Mouse (Mus musculus): ENCODE data around the gene Lrrc14b. TPM values are rescaled to one million over a fixed set of nuclear protein-coding genes. Genes with fewer than 3 reads are reported as not detected.
A peak's percentile ranks its signal among the peaks of the same experiment; 100 is the strongest.

Gene Lrrc14b
- total RNA-seq (2021): 0.24 and 0.43 TPM in 2 replicates
- long read RNA-seq, partial matches to known transcripts: 0 of 2 reads
- long read RNA-seq, other reads (novel, unspliced or antisense): 2 of 2 reads

DNA sequence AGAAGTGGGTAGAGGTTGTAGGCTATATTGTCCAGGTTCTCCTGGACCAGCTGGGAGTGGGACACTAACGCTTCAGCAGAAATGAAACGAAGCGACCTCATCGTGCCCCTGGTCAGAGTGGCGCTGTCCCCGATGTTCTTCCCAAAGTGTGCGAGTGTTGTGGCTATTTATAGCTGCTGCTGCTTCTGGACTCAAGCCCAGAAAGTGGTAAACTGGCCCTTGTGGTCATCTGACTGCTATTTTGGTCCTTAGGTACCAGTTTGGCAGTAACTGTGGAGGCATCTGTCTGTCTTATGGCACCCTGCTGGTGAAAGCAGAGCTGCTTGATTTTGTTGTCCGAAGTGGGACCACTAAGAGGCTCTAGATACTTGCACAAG lies at the start of gene Lrrc14b:
Gene Lrrc14b, minus strand, starts transcription at position 147 of the 377 bp plus-strand sequence.
- peak; percentile 9 for DNase-seq

DNA sequence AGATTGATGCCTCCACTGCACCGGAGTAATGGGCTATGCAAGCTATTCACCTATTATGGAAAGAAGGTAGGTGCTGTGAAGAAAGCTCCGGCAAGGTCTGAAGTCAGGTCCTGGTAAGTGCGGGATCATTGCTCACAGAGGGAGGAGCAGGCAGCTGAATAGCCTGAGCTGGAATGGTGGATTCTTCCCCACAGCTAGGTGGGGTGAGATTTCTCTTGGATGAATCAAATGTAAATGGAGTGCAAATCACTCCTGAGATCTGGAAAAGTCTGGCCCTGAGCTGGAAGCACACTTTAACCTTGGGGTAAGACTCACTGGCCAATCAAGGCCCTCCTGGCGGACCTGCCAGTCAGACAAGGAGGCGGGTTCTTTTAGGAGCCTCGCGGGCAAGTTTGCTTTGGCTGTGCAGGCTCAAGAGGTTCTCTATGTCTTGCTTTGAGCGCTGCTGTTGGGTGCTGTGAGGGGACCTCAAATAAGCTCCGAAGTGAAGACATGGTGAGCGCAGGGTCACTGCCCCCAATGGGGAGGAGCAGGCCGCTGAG lies 35.6 kb upstream of the Lrrc14b start, which contains the start of gene Ftl1-ps1:
Gene Ftl1-ps1, plus strand, starts transcription at position 397 of the 542 bp plus-strand sequence.
- DNase-seq: peak; percentile 60

DNA sequence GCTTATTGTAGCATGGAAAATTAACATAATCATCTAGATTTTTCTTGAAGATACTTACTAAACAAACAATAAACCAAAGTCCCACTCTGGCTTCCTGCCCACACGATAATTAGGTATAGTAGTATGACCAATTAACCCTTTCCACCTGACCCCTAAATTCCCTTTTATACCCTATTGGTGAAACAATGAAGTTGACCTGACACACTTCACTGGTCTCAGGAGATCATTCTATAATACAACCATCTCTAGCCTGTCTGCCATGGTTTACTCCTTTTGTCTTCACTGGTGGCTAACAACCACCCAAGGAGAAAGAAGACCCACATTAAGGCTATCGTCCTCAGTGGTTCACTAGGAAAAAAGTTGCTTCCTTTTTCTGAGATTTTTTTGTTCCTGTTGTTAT lies 27.4 kb upstream of the Lrrc14b start:
- DNase-seq: no peak

DNA sequence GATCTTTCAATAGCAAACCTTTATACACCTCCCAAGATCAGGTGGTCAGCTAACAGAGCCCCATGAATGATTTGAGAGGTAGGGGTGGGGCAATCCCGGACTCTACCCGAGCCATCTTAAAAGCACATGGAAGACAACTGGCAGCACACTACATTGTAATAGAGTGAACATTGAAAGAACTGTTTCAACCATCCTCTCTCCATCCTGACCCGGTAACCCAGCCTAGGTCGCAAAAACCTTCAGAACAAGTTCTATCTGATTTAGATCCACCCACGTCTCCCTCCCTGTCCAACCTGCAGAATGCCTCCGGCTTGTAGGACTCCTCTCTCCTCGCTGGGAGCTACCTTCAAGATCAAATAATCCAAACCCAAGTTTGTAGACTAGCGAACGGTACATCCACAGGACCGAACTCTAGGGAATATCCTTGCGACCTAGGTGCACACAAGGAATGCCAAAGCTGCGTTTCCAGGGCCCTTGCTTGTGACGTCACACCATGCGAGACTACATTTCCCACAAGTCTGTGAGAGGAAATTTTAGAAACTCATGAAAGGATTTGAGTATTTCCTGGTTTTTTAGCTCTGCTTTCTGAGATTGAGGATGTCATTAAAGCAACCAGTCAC lies 26.7 kb upstream of the Lrrc14b start, which contains the start of gene Zfp72:
Gene Zfp72, minus strand, starts transcription at position 466 of the 620 bp plus-strand sequence.
- peak; percentile 54 for DNase-seq

DNA sequence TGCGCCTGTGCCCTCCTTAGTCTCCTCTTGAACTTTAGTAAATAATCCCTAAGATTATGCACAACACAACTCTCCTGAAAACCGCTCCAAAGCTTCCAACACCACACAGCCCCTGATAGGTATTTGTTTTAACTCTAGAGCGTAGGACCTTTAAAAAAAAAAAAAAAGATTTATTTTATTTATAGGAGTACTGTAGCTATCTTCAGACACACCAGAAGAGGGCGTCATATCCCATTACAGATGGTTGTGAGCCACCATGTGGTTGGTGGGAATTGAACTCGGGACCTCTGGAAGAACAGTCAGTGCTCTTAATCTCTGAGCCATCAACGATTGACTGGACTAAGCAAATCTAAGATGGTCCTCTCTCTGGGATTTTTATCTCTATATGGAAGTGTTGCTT lies 25.9 kb upstream of the Lrrc14b start:
- no peak for DNase-seq

DNA sequence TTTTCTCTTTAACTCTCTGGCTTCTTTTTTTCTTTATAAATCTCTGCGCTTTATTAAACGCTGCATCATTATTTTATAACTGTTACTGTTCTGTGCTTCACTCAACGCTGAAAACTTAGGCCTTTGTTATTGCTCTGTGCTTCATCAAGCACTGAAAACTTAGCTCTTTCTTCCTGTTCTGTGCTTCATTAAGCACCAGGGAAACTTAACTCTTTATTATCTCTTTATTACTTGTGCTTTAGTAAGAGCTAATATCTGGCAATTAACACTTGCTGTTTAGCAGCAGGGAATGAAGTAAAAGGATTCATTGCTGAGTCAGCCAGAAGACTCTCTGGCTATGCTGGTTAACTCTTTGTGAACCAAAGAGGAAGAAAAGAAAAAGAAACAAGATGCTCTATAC lies 18.5 kb upstream of the Lrrc14b start:
- DNase-seq: no peak

DNA sequence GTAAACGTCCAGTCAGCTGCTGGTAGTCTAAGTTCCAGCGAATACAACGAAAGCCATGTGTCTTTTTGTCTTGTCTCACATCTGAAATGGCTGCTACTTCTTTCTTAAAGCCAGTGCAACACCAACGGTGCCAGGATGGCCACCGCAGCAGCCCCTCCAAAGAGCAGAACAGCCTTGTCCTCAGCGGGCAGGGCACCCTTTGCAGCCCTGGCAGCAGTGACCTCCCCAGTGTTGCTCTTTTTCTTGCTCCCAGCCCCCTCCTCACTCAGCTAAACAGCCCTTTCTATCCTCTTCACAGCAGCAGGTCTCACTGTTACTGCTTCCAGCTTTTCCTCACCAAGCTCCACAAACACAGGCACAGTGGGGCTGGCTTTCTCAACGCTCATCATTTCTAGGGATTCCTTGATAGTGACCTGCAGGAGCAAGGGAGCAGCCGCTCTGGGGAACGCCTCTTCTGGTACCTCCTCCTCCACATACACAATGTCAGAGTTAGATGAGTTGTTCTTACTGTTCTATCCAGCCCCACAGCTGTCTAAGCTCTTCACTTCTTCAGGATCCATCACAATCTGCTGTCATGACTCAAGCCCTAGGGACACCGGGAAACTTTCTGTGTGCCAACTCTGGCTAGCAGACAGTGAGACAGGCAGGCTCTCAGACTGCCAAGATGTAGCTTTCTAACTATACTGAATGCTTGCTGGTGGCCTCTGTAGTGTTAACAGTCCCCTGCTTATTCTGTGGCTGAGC lies 17.9 kb upstream of the Lrrc14b start:
- DNase-seq: no peak

DNA sequence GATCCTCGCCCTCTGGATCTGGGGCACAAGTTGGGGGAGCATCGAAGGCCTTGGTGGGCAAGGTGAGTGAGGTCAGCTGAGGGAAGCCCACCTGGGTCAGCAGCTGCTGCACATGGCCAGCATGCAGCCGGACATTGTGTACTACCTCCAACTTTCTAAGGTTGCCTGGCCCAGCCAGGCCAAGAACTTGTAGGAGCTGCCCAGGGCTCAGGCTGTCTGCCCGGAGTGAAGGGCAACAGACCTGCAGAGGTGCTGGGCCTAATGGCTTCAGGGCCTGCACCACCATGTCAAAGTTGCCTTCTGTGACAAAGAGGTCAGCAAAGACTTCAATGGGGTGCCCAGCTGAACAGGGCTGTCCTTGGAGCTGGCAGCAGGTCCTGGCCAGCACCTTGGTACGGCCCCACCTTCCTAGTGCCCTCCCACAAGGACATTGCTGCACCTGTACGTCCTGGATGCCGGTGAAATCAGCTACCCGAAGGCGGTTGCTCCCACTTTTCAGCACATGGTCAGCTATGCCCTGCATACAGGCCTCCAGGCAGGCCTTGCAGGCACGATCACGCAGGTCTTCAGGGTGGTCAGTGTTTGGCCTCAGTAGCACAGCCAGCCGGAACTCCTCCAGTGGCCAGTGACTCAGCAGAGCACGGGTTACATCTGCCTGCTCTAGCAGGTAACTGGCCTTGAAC lies 488 bp downstream of the Lrrc14b start:
- DNase-seq: peak; percentile 6

DNA sequence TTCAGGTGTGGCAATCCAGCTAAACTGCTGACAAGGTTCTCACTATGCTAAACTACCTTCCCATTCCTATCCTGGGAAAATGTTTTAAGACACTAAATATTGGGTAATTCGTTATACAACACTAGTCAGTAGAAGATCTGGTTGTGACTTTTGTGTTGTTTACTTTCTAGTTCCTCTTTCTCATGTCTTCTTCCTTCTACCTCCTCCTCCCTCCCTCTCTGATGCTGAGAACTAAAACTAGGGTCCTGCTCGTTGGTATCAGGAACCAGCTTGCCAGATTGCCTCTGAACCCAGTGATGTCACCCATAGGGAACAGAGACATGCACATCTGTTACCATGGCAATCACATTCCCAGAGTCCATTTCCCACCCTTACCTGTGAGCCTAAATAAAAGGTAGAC lies 1.6 kb downstream of the Lrrc14b start:
- no peak for DNase-seq

DNA sequence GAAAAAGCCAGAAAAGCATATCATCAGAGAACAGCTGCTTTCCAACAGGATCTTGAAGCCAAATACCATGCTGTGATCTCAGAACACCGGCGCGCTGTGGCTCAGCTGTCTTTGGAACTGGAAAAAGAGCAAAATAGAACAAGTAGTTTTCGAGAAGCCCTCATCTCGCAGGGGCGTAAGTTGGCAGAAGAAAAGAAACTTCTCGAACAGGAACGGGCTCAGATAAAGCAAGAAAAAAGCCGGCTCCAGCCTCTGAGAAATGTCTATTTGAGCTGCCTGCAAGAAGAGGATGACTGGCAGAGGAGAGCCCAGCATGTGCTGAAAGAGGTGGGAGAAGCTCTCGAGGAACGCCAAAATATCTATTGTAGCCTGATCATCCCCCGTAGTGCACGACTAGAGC lies 7.3 kb downstream of the Lrrc14b start:
- no peak for DNase-seq

DNA sequence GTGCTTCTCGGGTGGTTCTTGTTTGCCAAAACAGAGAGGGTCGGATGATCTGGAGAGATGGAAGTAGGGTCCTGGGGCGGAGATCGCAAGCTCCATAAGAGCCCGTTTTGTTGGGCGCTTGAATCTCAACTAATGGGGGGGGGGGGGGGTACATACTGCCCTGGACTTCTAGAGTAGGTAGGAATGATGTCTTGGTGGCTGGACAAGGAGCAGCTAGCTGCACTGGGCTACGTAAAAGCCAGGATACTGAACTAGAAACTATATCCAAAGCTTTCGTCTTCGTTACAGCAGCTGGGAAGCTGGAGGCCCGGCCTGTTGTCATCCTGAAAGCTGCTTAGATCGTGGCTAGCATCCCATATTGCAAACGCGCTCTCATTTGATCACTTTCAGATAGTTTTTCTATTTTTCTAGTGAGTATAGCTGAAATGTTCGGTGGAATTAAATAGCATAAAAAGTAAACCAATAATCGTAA lies 13.3 kb downstream of the Lrrc14b start:
- no peak for DNase-seq

DNA sequence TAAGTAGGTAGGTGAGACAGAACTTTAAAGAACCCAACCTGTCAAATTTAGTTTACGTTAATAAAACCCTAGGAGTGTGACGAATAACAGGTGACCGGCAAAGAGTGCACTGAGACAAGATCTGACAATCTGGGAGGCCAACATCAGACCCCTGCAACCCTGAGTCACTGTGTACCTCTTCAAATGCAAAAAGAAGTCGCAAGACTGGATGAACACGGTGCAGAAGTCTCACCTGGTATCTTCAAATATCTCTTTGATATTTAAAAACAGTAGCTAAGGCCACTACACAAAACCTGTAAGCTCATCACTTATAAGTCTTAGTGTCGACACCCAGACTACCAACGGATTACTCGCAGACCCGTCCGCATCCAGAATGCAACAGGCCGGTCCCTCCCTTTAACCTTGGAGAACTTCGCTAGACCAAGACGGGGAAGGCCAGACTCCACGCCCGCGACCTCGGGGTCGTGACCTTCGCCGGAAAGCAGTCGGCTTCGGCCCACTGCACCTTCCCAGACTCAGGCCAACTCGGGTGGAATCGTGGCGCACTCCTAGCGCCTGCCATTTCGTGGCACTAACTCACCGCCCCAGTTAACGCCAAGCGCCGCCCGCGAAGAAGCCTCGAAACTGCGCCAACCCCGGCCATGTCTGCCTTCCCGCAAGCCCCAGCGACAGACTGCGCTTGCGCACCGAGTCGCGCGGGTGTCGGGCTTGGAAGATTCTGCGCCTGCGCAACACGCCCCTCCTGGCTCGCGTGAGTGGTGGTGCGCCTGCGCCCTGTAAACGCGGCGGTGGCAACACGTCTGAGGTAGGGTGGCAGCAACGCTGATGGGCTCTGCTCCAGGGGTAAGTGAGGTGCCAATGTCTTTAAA lies 14.0 kb downstream of the Lrrc14b start, which contains the start of the genes Sdha and Ccdc127:
Gene Sdha, minus strand, starts transcription at position 715 of the 869 bp plus-strand sequence.
Gene Ccdc127, plus strand, starts transcription at position 744 of the 869 bp plus-strand sequence.
- DNase-seq: peak; percentile 97

DNA sequence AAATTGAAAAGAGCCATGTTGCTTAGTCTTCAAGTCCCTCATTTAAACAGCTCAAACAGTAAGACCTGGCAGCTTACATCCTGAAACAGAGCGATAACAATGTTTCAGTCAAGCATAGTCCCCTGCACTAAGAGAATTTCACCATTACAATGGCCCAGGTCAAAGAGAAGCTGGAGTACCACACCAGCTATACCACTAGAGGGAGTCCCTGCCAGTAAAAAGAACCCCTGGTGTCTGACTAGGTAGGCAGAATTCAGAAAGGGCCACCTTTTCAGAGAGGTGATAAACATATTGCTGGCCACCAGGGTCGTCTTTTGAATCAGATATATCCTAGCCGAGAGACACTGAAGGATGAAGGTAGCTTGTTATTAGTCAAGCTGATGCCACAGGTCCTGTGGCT lies 22.8 kb downstream of the Lrrc14b start:
- DNase-seq: peak; percentile 6

DNA sequence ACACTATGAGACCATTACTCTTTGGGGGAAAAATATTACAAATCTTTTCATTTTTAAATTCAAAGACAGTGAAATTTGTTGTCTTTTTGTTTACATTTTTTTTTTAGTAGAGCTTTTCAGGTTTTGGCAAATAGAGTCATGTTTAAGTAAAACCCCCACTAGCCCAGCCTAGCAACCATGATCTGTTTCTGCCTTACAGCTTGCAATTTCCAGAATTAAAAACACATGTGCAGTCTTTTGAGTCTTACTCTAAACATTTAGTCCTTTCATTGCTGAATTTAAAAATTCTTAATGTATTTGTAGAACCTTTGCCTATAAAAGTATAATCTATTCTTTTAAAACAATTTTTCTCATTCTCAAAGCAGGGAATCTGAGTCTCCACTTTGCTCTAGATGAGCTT lies 34.5 kb downstream of the Lrrc14b start:
- DNase-seq: no peak

DNA sequence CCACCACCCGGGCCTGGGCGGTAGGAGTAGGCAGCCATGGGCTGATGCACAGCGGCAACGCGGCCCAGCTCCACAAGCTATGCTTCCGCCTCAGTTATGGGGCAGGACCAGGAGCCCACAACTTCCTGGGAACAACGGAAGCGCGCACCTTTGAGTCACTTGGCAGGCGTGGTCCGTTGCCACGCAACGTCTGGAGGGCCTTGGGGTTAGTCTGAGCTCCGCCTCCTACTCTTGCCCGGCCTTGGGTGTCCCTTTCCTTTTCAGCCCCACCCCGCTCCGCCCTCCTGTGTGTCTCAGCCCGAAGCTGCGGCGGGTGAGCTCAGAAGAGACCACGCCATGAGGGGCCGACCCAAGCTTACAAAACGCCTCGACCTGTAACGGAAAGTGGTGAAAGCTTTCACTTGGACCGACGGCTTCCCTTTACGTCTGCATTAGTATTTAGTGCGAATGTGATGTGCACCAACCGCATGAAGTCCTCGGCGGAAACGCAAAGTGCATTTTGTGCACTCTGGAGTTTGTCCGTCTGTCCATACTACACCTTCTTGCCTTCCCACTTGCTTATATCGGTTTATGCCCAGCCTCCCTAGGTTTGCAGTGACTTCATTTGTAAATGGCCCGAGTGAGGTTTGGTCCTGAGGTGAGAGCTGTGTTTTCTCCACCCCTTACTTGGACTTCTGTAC lies 46.5 kb downstream of the Lrrc14b start, which contains the start of gene Pdcd6:
Gene Pdcd6, minus strand, starts transcription at position 411 of the 680 bp plus-strand sequence.
- DNase-seq: peak; percentile 92

DNA sequence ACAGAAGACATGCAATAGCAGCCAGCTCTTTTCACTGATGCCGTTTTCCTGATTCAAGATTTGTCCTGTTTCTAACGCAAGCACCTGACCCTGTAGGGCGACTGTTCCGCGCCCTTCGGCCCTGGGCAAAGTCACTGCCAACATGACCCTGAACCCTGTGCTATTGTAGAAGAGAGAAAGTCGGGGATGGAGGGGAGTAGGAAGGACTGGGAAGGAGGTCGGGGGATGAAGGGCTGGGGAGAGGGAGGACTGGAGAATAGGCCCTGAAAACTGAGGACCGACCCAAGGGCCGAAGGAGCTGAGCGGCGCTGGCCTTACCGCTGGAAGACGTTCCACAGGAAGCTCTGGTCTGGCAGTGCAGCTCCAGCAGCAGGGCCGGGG lies 47.0 kb downstream of the Lrrc14b start:
- DNase-seq: no peak

DNA sequence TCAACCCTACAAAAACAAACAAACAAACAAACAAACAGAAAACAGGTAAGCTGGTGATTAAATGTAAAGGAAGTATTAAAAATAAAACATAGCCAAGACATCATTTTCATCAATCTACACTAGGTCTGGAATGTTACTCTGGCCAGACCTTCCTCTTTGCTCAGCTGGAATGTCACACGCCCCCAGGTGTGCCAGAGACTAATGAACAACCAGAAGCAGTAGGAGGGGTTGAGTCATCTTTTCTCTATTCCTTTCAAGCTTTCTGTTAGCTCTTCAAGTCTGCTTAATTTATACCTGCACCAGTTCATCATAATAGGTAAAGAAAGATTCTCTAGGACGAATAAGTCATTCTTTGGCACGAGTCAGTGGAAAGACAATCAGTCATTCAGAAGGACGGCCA lies 47.4 kb downstream of the Lrrc14b start:
- no peak for DNase-seq

DNA sequence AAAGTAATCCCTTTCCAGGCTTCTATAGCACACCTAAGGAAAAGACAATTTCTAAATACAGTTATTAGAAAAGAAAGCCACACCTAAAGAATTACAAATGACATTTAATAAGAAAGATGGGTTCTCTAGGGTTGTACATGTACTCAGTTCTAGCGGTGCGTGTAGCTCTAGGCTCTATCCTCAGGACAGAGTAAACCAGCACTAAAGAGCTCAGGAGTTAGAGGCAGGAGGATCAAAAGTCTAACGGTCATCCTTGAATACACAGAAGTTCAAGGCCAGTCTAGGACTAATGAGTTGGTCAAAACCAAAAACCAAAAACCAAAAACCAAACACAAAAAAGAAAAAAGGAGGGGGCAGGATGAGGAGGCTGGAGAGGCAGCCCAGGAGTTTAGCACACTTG lies 49.2 kb downstream of the Lrrc14b start:
- no peak for DNase-seq
